Mouse (Mus musculus): ENCODE measurements around the gene Rab7.
"Not testable (repeated sequence)": the region's sequence is repeated elsewhere in the genome, so short reads cannot be mapped to it uniquely, and the experiment has no call there.

The Rab7 gene

DNA sequence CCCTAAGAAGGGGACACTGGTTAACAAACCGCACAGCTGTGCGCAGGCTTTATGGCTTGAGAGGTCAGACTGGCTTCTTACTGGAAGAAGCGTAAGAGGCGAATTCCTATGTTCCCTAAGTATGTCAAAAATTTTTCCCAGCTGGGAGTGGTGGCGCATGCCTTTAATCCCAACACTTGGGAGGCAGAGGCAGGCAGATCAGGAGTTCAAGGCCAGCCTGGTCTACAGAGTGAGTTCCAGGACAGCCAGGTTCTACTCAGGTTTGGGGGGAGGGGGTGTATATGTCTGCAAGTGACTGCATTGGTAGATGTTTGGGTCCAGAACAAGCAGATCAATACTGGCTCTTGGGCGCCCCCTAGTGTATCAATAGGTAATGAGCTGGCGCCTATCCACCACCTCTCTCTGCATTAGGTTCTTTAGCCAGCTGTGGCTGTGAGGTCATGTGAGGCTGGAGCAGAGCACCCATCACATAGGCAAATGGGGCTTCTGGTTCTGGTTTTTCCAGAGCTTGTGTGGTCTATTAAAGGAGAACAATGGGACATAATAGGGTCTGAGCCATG lies 47.3 kb downstream of the Rab7 start:
- peak; percentile 92 for DNase-seq (ENCODE audit: low spot score)

DNA sequence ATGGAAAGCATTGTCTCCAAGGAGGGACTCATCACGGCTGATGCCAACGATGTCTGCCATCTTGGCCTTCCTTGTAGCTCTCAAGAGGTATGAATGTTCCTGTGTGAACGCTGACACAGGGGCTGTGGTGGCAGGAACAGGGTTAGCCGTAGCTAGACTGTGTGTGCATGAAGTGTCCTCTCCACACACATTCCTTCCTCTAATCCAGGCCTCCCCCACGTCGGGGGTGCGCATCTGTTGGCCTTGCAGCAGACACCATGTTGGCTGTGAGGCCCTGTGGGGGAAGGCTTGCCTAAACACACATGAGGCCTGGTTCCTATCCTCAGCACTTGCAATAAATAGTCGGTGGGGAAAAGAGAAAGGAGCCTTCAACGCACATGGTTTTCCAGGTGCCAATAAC lies 48.5 kb downstream of the Rab7 start:
- DNase-seq (ENCODE audit: low spot score), result no peak

DNA sequence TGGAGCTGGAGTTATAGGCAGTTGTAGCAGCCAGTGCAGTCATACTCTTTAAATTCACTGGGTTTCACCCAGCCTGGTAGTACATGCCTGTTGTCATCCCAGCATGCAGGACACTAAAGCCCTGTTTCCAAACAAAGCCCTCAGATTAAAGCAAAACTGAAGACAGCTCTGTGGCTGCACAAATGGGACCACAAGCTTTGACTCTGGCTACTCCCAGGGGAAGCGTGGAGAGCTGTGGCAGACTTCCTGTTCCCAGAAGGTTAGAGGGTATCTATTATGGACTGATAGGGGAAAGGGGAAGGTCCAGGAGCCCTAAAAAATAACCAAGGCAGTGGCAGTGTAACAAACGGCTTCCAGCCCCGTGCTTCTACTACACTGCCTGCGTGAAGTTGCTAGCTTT lies 49.6 kb downstream of the Rab7 start:
- no peak for DNase-seq (ENCODE audit: low spot score)

DNA sequence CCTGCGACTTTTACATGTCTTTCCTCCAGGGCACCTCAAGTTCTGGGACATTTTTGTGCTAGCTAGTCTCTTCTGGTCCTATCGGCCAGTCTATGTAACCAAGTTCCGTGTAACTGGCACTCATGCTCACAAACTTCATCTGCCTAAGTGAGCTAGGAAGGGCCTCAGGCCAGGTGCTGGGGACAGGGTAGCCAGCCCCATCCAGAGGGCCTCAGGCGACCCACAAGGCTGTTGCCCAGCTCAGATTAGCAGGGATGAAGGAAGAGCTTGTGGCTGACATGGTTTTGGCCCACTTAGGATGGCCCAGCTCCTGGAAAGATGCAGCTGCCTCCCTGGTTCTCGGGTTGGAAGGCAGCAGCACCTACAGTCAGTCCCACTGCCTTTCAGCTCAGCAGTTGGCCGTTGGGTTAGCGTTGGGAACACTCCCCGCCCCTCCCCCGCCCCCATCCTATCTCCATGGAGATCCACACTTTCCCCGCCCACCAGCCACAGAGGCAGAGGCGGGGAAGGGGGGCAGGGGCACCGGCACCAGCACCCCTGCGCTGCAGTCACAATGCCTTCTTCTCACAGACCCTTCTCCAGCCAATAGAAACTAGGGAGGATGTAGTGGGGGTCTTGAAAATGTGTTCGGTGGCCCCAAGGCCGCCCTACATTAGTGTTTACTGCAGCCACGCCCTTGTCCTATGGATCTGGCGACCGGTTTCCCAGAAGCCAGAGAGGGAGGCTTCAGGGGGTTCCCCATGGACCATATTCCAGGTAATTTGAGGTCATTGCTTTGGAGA lies 51.1 kb downstream of the Rab7 start:
- DNase-seq (ENCODE audit: low spot score), result peak; percentile 91

DNA sequence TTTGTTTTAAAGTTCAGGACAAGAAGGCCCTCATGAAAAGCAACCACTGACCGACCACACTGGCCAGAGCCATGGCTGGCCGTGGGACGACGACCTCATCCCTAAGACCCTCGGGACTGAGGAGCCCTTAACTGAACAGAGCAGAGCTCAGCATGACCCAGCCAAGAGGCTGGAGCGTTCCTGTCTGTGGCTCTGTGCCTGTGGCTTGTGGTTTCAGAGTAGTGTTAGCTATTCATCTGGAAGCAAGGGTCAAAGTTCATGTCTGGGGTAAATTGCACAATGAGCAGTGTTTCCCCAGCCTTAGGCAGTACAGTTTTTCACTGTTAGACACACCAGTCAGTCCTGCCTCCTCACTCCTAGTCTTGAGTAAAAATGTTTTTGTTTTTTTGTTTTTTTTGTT lies 52.3 kb downstream of the Rab7 start:
- DNase-seq (ENCODE audit: low spot score), result peak; percentile 67

DNA sequence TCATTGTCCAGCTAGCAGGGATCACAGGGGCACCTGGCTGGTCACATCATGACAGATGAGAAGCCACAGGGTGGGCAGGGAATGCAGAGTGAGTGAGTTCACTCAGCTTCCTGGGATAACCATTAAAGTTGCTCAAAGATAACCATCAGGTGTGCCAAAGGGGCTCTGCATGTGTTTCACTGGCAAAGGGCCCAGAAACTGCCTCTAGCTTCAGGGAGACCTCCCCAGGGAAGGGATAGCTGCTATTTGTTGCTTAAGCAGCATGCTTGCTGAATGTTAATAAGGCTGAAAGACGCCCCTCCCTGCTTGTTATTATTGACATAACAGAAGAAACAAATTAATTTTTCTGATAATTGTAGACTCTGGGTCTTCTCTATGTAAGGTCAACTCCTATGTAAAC lies 53.2 kb downstream of the Rab7 start:
- no peak for DNase-seq (ENCODE audit: low spot score)

DNA sequence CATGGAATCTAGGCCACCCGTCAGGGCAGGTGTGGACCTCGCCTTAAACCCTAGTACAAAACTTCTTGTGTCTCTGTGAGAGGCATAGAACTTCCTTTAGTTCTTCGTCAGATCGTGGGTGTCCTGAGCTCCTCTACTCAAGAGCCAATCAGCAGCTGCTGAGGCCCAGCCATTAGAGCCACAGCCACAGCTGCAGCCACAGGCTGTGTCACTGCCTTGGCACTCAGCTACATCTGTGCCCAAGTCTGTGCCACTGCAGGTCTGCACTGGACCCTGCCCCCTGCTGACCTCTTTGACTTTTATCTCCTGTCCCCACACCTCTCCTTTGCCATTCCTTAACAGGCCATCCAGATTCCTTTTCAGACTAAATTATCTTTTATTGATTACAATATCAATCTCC lies 53.9 kb downstream of the Rab7 start:
- DNase-seq (ENCODE audit: low spot score), result no peak

DNA sequence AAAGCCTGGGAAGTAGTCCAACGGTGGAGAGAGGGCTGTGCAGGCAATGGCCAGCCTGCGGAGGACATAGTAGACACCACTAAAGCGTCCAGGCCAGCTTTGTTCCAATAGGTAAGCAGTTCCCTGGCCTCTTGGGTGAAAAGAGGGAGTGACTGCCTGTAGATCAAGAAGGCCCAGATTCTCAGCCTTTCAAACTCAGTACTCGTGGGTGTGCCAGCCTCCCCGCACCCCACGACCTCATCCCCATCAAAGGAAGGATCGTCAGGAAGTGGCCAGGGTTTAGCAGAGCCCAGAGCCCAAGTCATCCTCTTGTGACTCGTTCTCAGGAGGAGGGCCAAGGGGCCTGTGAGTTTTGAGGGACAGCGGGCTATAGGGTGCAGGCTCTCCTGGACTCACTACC lies 62.6 kb downstream of the Rab7 start:
- no peak for DNase-seq (ENCODE audit: low spot score)

DNA sequence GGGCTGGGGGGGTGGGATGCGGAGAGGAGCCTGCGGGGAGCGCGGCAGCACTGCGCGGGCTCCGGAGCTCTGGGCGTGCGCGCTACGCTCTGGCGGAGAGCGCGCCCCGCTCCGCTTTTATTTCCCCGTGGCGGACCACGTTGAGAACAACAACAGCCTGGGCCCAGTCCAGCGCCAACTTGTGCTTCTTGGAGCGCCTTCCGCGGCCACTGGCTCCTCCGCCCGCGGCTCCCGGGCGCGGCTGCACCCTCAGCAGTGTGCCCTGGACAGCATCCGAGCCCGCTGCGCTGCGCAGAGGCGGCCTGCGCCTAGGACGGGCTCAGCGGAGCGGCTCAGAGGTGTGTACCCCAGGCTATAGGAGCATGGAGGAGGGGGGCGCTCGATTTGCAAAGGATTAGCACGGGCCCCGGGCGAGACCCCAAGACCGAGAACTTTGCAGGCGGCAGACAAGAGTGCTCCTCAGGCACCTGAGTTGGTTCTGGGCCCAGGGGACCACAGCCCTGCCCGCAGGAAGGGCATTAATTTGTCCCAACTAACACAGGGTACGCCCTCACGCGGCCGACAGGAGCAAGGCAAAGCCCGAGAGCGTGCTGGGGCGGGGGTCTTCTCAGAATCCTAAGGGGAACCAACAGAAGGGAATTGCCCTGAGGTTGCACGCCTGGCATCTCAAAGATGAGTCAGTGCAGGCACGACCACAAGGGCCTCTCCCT lies 63.4 kb downstream of the Rab7 start, which contains the start of gene H1fx:
Gene H1fx (minus strand): TSS at position 91 of the 710 bp plus-strand sequence.
- peak; percentile 91 for DNase-seq (ENCODE audit: low spot score)

DNA sequence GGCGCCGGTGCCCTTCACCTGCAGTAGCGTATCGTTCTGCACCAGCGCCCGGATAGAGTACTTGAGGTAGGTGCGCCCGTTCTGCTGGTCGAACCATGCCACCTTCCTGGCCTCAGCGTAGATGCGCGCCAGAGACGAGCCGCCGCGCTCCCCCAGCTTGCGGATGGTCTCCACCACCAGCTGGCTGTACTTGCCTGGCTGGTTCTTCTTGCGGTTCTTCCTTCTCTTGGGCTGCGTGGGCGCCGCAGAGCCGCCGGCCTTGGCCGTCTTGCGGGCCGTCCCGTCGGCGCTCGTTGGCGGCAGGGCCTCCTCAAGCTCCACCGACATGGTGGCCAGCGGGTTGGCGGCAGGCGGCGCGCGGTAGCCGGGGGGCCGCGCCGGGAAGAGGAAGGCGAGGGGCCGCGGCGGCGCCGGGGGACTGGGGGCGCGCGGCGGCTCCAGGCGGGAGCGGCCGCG lies 64.0 kb downstream of the Rab7 start:
- DNase-seq (ENCODE audit: low spot score), result peak; percentile 48

DNA sequence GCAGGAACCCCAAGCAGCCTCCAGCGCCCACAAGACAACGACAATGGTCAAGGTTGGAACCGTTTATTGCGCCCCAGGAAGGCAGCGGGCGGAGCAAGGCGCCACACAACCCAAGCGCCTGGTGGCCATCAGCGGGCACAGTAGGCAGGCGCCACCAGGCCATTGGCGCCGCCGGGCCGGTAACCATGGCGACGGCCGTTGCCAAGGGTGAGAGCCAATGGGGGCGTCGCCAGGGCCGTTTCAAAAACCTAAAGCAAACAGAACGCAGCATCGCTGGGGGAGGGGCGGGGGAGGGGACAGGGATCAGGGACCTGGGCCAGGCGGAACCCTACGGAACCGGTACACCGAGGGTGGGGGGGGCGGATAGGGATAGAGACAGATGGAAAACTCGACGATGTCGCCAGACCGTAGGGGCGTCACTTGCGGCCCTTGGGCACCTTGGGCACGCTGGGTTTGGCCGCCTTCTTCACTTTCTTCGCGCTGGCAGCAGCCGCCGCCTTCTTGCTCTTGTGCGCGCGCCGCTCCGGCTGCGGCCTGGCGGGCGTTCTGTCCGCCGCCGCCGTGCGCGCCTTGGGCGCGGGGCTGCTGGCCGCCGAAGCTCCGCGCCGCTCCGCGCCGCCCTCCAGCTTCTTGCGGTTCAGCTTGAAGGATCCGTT lies 64.6 kb downstream of the Rab7 start:
- peak; percentile 95 for DNase-seq (ENCODE audit: low spot score)

DNA sequence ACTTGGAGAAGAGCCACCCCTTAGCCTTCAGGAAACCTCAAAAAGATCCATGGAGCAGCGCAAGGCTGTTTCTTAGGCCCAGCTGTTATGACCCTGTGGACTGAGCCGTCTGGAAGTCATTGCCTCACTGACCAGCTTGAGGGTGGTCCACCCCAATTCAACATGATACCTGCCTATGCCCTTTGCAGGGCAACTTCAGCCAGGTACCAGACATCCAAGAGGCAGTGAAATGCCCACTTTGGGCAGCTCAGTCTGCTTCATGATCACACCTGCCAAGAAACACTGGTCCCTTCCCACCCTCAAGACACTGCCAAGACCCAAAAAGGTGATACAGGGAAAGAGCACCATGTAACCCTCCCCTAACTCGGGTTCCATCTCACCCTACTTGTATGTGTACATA lies 65.3 kb downstream of the Rab7 start:
- no peak for DNase-seq (ENCODE audit: low spot score)

DNA sequence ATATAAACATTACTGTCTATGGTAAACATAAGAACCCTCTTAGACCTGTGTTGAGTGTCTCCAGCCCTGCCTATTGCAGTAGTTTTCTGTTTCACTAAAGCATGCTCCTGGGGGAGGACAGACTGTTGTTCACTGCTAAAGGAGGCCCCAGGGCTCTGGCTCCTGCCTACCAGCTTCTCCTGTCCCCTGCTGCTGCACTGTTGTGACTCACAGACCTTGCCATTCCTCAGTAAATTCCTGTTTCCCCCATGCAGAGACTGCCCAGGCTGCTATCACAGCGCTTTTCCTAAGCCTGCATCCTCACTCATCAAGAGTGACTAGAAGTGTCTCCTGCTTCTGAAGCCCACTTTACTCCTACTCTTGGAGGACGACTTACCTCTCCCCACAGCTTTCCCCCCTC lies 75.0 kb downstream of the Rab7 start:
- no peak for DNase-seq (ENCODE audit: low spot score)

DNA sequence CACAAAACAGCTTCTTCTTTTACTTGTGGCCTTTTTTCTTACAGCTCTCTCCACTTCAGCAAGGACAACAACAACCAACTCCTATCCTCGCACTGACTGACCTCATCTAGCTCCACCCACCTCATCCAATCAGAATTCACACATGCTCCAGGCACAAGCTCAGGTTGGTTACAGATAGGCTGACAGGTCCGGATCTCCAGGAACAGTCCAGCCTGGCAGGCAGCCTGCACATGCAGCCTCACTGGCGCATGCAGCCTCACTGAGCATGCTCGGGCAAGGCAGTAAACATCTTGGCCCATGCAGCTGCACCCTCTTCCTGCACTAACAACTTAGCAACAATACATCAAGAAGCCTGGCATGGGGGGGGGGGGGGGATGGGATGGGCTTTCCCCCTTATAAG lies 82.6 kb downstream of the Rab7 start:
- not testable (repeated sequence) for DNase-seq (ENCODE audit: low spot score)

Data from retina, embryonic 14.5 days (tissue).